Mouse (Mus musculus) kidney, embryonic 14.5 days (tissue): Measurements from ENCODE around the gene Olfr748. TPM values are rescaled to one million over a fixed set of nuclear protein-coding genes. Genes with fewer than 3 reads are reported as not detected.
"Not testable (repeated sequence)": the region's sequence is repeated elsewhere in the genome, so short reads cannot be mapped to it uniquely, and the experiment has no call there.

Source experiments
- ATAC-seq: fragments of 200-750 bp; cut with Nextera tagmentation; 2 replicates; pipeline ENCODE4 v1.8.0; 2017; ENCODE audit warnings: moderate number of reproducible peaks, mild to moderate bottlenecking, moderate TSS enrichment, moderate library complexity; ENCODE audit not compliant: low FRiP score, low TSS enrichment
- H3K27ac ChIP-seq: fragments of 300-500 bp; sonication (generic); 2 replicates; pipeline ENCODE4 v1.5.1; 2014; ENCODE audit warnings: low read depth, mild to moderate bottlenecking, low read length, moderate library complexity, mixed read lengths
- H3K27me3 ChIP-seq: fragments of 300-500 bp; sonication (generic); 2 replicates; pipeline ENCODE4 v1.6.1; 2014; ENCODE audit warnings: mild to moderate bottlenecking, low read length; ENCODE audit not compliant: control insufficient read depth, insufficient read depth
- H3K36me3 ChIP-seq: fragments of 300-500 bp; sonication (generic); 2 replicates; pipeline ENCODE4 v1.6.1; 2014; ENCODE audit warnings: low read length, mixed read lengths; ENCODE audit not compliant: control insufficient read depth, insufficient read depth
- H3K4me1 ChIP-seq: fragments of 300-500 bp; sonication (generic); 2 replicates; pipeline ENCODE4 v1.6.1; 2014; ENCODE audit warnings: low read length, mixed read lengths; ENCODE audit not compliant: control insufficient read depth, insufficient read depth
- H3K4me2 ChIP-seq: fragments of 300-500 bp; sonication (generic); replicated peaks from 2 replicates; pipeline ENCODE4 v1.6.1; 2014; ENCODE audit warnings: low read depth, mild to moderate bottlenecking, low read length
- H3K4me3 ChIP-seq: fragments of 300-500 bp; sonication (generic); 2 replicates; pipeline ENCODE4 v1.5.1; 2014; ENCODE audit warnings: mild to moderate bottlenecking, low read length
- H3K9ac ChIP-seq: fragments of 300-500 bp; sonication (generic); 2 replicates; pipeline ENCODE4 v1.6.1; 2014; ENCODE audit warnings: low read depth, mild to moderate bottlenecking, low read length, moderate library complexity
- H3K9me3 ChIP-seq: fragments of 300-500 bp; sonication (generic); 2 replicates; pipeline ENCODE4 v1.6.1; 2016; ENCODE audit warnings: low read length; ENCODE audit not compliant: control insufficient read depth
- WGBS: fragments of 180-500 bp; shearing (Covaris S2); extraction: QIAGEN DNeasy Blood & Tissue Kit; methylation state at CpG from one replicate; pipeline ENCODE4 v1.1.7; 2014; 5-methylcytosine and 5-hydroxymethylcytosine counted together
- polyA plus RNA-seq: library from polyadenylated mRNA; unstranded; fragments of >200 nt; fragmentation: Nextera tagmentation; extraction: Ambion mirVana; gene quantifications from 2 replicates; pipeline ENCODE4 v1.2.1, GENCODE M21; 2014

The Olfr748 gene
- polyA plus RNA-seq = not detected in 2 replicates

GRCm38 (mm10) chr14:50707073-50707472 is at the start of gene Olfr748:
TSS of gene Olfr748 (plus strand) at chr14:50707373.
- Histone ChIP-seq H3K27me3 (no peaks in the 10 kb centered on the region), H3K36me3 (no peaks in the 10 kb centered on the region), H3K27ac (no peak within 1 kb of the TSS), H3K9me3 (no peaks in the 10 kb centered on the region), H3K4me1 (no peaks in the 10 kb centered on the region), H3K4me3 (no peak within 1 kb of the TSS), H3K4me2 (no peak within 1 kb of the TSS), H3K9ac (no peak within 1 kb of the TSS)
- ATAC-seq = no peak
- 82% methylated on average over 1 of the region's 1 CpGs for WGBS

DNA sequence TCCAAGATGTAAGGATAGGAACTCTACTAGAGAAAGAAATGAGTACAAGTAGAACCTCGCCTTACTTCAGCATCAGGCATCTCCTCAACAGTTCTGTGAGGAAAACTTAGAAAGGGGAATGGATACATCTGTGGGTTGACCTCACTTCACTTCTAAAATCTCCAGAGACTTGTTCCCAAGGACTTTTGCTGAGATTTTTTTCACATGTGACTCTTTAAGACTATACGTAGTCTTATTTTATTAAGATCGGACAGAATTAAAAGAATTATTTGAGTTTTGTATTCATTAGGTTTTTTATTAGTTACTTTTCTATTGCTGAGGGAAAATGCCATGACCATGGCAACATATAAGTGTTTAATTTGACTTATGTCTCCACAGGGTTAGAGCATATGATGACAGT is 14.1 kb upstream of the Olfr748 start, which contains the start of gene Olfr747:
TSS of gene Olfr747 (minus strand) at position 101 of the 400 bp plus-strand sequence.
- no peak within 1 kb of the TSS for H3K9ac ChIP-seq
- H3K36me3 ChIP-seq = no peaks in the 10 kb centered on the region
- no peak within 1 kb of the TSS for H3K4me3 ChIP-seq
- H3K4me2 ChIP-seq = no peak within 1 kb of the TSS
- H3K9me3 ChIP-seq = no peaks in the 10 kb centered on the region
- H3K27me3 ChIP-seq = no peaks in the 10 kb centered on the region
- WGBS = 89% methylated on average over 3 of the region's 3 CpGs
- ATAC-seq = no peak
- H3K27ac ChIP-seq = no peak within 1 kb of the TSS
- H3K4me1 ChIP-seq = no peaks in the 10 kb centered on the region

DNA sequence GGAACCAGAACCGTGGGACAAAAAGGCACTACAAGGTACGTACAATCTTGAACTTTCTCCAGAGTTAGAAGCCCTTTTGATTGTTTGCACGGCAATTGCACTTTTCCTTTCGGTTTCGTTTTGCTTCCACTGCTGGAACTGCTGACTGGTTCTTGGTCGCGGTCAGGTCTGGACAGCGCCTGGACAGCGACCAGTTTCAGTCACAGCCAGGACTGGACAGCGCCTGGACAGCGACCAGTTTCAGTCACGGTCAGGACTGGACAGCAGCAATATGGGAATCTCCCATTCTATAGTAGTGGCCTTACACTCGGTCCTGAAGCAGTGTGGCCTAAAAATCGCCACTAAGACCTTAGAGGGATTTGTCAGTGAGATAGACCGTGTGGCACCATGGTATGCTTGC is 12.7 kb downstream of the Olfr748 start:
- H3K27me3 ChIP-seq = not testable (repeated sequence)

GRCm38 (mm10) chr14:50722371-50722770 is 15.2 kb downstream of the Olfr748 start:
- not testable (repeated sequence) for ATAC-seq

More for the DNA sequence above, 12.7 kb downstream of the Olfr748 start:
- not testable (repeated sequence) for H3K36me3 ChIP-seq, H3K4me3 ChIP-seq, H3K4me1 ChIP-seq, H3K9ac ChIP-seq, ATAC-seq, H3K9me3 ChIP-seq, H3K4me2 ChIP-seq, H3K27ac ChIP-seq
- 89% methylated on average over 15 of the region's 15 CpGs for WGBS

GRCm38 (mm10) chr14:50740334-50740733 is 33.2 kb downstream of the Olfr748 start:
- H3K36me3 ChIP-seq = no peaks in the 10 kb centered on the region
- H3K4me3 ChIP-seq = no peak overlapping the region
- no peak overlapping the region for H3K9ac ChIP-seq
- no peaks in the 10 kb centered on the region for H3K9me3 ChIP-seq
- no peak overlapping the region for H3K27ac ChIP-seq
- H3K27me3 ChIP-seq = no peaks in the 10 kb centered on the region
- H3K4me1 ChIP-seq = no peaks in the 10 kb centered on the region
- H3K4me2 ChIP-seq = no peak overlapping the region
- 72% methylated on average over 2 of the region's 2 CpGs for WGBS
- no peak for ATAC-seq

More at GRCm38 (mm10) chr14:50722371-50722770, 15.2 kb downstream of the Olfr748 start:
- H3K4me2 ChIP-seq, H3K4me3 ChIP-seq, H3K27me3 ChIP-seq, H3K9ac ChIP-seq, H3K27ac ChIP-seq, H3K36me3 ChIP-seq, H3K9me3 ChIP-seq, H3K4me1 ChIP-seq: not testable (repeated sequence)
- 65% methylated on average over 3 of the region's 4 CpGs for WGBS

DNA sequence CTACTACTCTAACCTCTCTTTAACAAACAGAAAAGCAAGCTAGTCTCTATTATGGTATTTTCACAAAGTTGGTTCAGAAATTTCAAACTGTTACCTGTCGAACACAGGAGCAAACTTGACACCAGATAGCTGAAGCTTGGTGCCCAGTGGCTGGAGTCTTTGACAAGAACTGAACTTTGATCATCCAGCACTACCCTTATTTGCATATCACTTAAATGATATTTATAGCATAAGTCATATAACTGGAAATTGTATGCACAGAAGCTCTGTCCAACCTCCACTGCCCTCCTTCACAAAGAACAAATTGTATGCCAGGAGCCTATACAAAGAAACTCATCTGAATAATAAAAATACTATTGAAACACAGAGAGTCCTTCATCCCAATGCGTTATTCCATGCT is 34.4 kb downstream of the Olfr748 start:
- Histone ChIP-seq H3K4me1 (no peaks in the 10 kb centered on the region), H3K9me3 (no peaks in the 10 kb centered on the region), H3K36me3 (no peaks in the 10 kb centered on the region), H3K27ac (no peak overlapping the region), H3K4me2 (no peak overlapping the region), H3K4me3 (no peak overlapping the region), H3K27me3 (no peaks in the 10 kb centered on the region), H3K9ac (no peak overlapping the region)
- 76% methylated on average over 2 of the region's 2 CpGs for WGBS
- no peak for ATAC-seq

DNA sequence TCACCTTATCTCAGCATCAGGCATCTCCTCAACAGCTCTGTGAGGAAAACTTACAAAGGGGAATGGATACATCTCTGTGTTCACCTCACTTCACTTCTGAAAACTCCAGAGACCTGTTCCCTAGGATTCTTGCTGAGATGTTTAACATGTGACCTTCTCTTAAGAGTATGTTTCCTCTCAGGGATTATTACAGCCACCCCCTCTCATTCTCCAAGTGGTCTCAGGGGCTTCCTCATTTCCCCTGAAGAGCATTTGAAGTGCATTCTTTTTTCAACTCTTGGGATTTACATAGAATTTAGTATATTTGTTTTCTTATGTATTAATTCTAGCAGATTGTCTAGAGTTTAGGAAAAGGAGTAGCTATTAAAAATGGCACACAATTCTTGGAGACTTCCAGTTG is 37.8 kb downstream of the Olfr748 start, which contains the start of gene Olfr749:
TSS of gene Olfr749 (minus strand) at position 101 of the 400 bp plus-strand sequence.
- H3K4me3 ChIP-seq = no peak within 1 kb of the TSS
- H3K9me3 ChIP-seq = no peaks in the 10 kb centered on the region
- no peak within 1 kb of the TSS for H3K4me2 ChIP-seq
- no peak within 1 kb of the TSS for H3K9ac ChIP-seq
- H3K27ac ChIP-seq = no peak within 1 kb of the TSS
- no peaks in the 10 kb centered on the region for H3K4me1 ChIP-seq
- no peak for ATAC-seq
- no peaks in the 10 kb centered on the region for H3K27me3 ChIP-seq
- H3K36me3 ChIP-seq = no peaks in the 10 kb centered on the region

GRCm38 (mm10) chr14:50758416-50759085 is 51.4 kb downstream of the Olfr748 start:
- no peaks in the 10 kb centered on the region for H3K36me3 ChIP-seq
- H3K4me1 ChIP-seq = no peaks in the 10 kb centered on the region
- no peaks in the 10 kb centered on the region for H3K27me3 ChIP-seq
- H3K27ac ChIP-seq = no peak overlapping the region
- no peak overlapping the region for H3K4me3 ChIP-seq
- WGBS = 73% methylated on average over 5 of the region's 5 CpGs
- no peaks in the 10 kb centered on the region for H3K9me3 ChIP-seq
- H3K9ac ChIP-seq = no peak overlapping the region
- ATAC-seq = no peak
- no peak overlapping the region for H3K4me2 ChIP-seq
